Mouse (Mus musculus): ENCODE results near the gene Cnep1r1.
A peak's percentile ranks its signal among the peaks of the same experiment; 100 is the strongest.

The Cnep1r1 gene

GRCm38 (mm10) chr8:88118456-88119036, at the start of gene Cnep1r1:
Gene Cnep1r1, plus strand, starts transcription at chr8:88118769.
- peak; percentile 88 to 90 for DNase-seq (ENCODE audit: low spot score in 2 of 2)

GRCm38 (mm10) chr8:88082183-88082582, 36.4 kb upstream of the Cnep1r1 start:
- DNase-seq (ENCODE audit: low spot score in 2 of 2) = no peak

- no peak for DNase-seq (ENCODE audit: low spot score in 2 of 2)
Observed at GRCm38 (mm10) chr8:88088006-88088405, 30.6 kb upstream of the Cnep1r1 start.

GRCm38 (mm10) chr8:88091661-88092060, 26.9 kb upstream of the Cnep1r1 start:
- no peak for DNase-seq (ENCODE audit: low spot score in 2 of 2)

GRCm38 (mm10) chr8:88093367-88093766, 25.2 kb upstream of the Cnep1r1 start:
- DNase-seq (ENCODE audit: low spot score in 2 of 2) = no peak

GRCm38 (mm10) chr8:88098856-88099255, 19.7 kb upstream of the Cnep1r1 start:
- DNase-seq (ENCODE audit: low spot score in 2 of 2) = no peak

- peak in 1 of 2 experiments; percentile 11 for DNase-seq (ENCODE audit: low spot score in 2 of 2)
Observed at GRCm38 (mm10) chr8:88099526-88099925, 19.0 kb upstream of the Cnep1r1 start.

- DNase-seq (ENCODE audit: low spot score in 2 of 2) = no peak
Observed at GRCm38 (mm10) chr8:88109241-88109640, 9.3 kb upstream of the Cnep1r1 start.

- no peak for DNase-seq (ENCODE audit: low spot score in 2 of 2)
Observed at GRCm38 (mm10) chr8:88119076-88119475, 507 bp downstream of the Cnep1r1 start.

- DNase-seq (ENCODE audit: low spot score in 2 of 2) = no peak
Observed at GRCm38 (mm10) chr8:88124850-88125249, 6.3 kb downstream of the Cnep1r1 start.

GRCm38 (mm10) chr8:88129397-88129796, 10.8 kb downstream of the Cnep1r1 start:
- no peak for DNase-seq (ENCODE audit: low spot score in 2 of 2)

- no peak for DNase-seq (ENCODE audit: low spot score in 2 of 2)
Observed at GRCm38 (mm10) chr8:88130754-88131317, 12.3 kb downstream of the Cnep1r1 start.

GRCm38 (mm10) chr8:88137748-88138484, 19.3 kb downstream of the Cnep1r1 start, which contains the start of gene Heatr3:
Gene Heatr3, plus strand, starts transcription at chr8:88137855.
- peak; percentile 92 to 93 for DNase-seq (ENCODE audit: low spot score in 2 of 2)

- no peak for DNase-seq (ENCODE audit: low spot score in 2 of 2)
Observed at GRCm38 (mm10) chr8:88139256-88139655, 20.7 kb downstream of the Cnep1r1 start.

- DNase-seq (ENCODE audit: low spot score in 2 of 2) = no peak
Observed at GRCm38 (mm10) chr8:88141629-88142028, 23.1 kb downstream of the Cnep1r1 start.

GRCm38 (mm10) chr8:88144041-88144440, 25.5 kb downstream of the Cnep1r1 start:
- DNase-seq (ENCODE audit: low spot score in 2 of 2) = no peak

- DNase-seq (ENCODE audit: low spot score in 2 of 2) = peak in 1 of 2 experiments; percentile 17
Observed at GRCm38 (mm10) chr8:88150910-88151371, 32.4 kb downstream of the Cnep1r1 start.

- DNase-seq (ENCODE audit: low spot score in 2 of 2) = no peak
Observed at GRCm38 (mm10) chr8:88160237-88160995, 41.8 kb downstream of the Cnep1r1 start.

- peak in 1 of 2 experiments; percentile 56 for DNase-seq (ENCODE audit: low spot score in 2 of 2)
Observed at GRCm38 (mm10) chr8:88161439-88161838, 42.9 kb downstream of the Cnep1r1 start.

GRCm38 (mm10) chr8:88175264-88175663, 56.7 kb downstream of the Cnep1r1 start:
- no peak for DNase-seq (ENCODE audit: low spot score in 2 of 2)

- DNase-seq (ENCODE audit: low spot score in 2 of 2) = no peak
Observed at GRCm38 (mm10) chr8:88177291-88177690, 58.7 kb downstream of the Cnep1r1 start.

- DNase-seq (ENCODE audit: low spot score in 2 of 2) = no peak
Observed at GRCm38 (mm10) chr8:88183121-88183520, 64.6 kb downstream of the Cnep1r1 start.

Measured in frontal cortex, postnatal 14 days (tissue).